Mouse (Mus musculus) brain, embryonic 14.5 days (tissue): ENCODE measurements around the gene Sin3b. TPM values are rescaled to one million over a fixed set of nuclear protein-coding genes. Genes with fewer than 3 reads are reported as not detected.
A peak's percentile ranks its signal among the peaks of the same experiment; 100 is the strongest.

Experiments used
- DNase-seq: peaks from one replicate; pipeline ENCODE4 v3.0.0-alpha.2; 2011; ENCODE audit warnings: low read depth
- CTCF ChIP-seq: fragments of 200-500 bp; IDR thresholded peaks from 2 replicates; pipeline ENCODE4 v1.5.1; 2012; ENCODE audit warnings: inconsistent platforms, mild to moderate bottlenecking, moderate library complexity, borderline replicate concordance; ENCODE audit not compliant: insufficient read depth, insufficient read length; ENCODE audit errors: extremely low read depth
- POLR2A ChIP-seq: fragments of 200-500 bp; IDR thresholded peaks from 2 replicates; pipeline ENCODE4 v1.6.1; 2012; ENCODE audit warnings: mild to moderate bottlenecking, inconsistent platforms, borderline replicate concordance; ENCODE audit not compliant: poor library complexity, insufficient read depth, insufficient read length, severe bottlenecking; ENCODE audit errors: extremely low read depth
- polyA plus RNA-seq: library from polyadenylated mRNA; depleted of rRNA; stranded (reverse); fragments of >200 nt; gene quantifications from 2 replicates; pipeline ENCODE4 v1.2.3, GENCODE M21; 2012; rRNA removed

Gene Sin3b
- polyA plus RNA-seq, 1 experiment = 180 TPM

DNA sequence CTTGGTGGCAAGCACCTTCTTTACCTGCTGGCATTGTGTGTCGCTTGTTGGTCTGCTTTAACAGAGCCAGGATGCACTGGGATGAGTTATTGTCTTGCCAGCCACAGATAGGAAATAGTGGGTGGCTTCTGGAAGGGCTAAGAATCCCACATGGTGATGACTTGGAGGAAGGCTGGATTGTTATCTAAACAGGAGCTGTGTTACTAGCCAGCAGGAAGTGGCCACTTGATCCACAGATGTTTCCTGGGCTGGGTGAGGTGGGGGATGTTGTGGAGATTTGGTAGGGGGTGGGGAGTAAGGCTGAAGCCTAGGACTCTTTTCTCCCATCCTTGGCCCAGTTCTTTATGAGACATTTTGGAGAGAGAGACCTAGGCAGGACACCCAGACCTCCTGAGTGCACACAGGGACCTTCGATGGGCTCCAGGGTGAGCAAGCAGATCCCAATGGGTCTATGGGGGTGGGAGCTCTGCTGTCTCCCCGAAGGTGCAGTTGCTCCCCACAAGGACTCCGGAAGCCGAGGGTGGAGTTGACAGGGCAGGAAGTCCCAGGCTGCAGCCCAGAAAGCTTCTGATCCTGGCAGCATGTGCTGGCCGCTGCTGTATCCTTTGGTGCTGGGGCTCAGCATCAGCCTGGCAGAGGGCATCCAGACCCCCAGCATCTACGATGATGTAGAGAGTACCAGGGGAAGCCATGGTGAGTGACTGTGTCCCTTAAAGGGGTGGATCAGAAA lies 38.4 kb downstream of the Sin3b start, which contains the start of gene F2rl3:
Gene F2rl3 (plus strand): TSS at position 559 of the 730 bp plus-strand sequence.
- TF ChIP-seq POLR2A (no peak), CTCF (no peak)
- DNase-seq = no peak

DNA sequence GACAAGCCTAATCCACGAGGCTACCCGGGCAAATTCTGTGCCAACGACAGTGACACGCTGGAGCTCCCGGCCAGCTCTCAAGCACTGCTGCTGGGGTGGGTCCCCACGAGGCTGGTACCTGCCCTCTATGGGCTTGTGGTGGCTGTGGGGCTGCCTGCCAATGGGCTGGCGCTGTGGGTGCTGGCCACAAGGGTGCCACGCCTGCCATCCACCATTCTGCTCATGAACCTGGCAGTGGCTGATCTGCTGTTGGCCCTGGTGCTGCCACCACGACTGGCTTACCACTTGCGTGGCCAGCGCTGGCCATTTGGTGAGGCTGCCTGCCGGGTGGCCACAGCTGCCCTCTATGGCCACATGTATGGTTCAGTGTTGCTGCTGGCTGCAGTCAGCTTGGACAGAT lies 39.2 kb downstream of the Sin3b start:
- TF ChIP-seq POLR2A = no peak
- no peak for TF ChIP-seq CTCF
- DNase-seq = no peak

DNA sequence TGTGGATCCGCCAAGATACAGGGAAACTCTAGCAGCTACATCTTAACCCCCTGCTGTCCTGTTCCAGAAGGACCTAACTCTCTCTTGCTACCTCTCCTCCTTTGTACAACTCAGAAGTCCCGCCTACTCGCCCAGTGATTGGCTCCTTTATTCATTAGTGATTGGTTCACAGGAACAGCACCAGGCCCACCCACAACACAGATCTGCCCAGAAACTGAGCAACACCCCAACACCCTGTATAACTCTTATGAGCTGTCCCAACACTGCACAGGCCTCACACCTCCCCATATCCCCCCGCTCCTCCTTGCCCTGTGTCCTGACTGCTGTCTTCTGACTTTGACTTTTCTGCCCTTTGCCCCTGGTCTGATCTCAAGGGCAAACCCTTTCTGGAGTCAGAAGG lies 42.6 kb downstream of the Sin3b start:
- DNase-seq = no peak
- TF ChIP-seq CTCF (no peak), POLR2A (no peak)

DNA sequence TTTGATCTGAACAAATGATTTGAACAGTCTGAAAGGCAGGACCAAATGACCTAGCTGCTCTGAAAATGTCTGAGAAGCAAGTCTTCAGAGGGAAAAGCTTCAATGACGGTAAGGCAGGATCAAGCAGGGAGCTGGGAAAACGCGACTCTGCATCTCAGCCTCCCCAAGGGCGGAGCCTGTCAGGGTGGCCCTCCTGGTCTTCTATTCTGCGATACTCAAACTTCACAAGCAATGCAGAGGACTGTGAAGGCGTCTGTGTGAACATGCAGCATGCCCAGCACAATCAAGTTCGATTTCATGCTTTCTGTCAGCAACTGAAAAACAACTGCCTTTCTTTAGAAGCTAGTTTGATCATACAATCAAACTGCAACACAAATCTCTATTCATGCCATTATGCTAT lies 43.7 kb downstream of the Sin3b start:
- DNase-seq = peak; percentile 52
- no peak for TF ChIP-seq CTCF
- TF ChIP-seq POLR2A = no peak

DNA sequence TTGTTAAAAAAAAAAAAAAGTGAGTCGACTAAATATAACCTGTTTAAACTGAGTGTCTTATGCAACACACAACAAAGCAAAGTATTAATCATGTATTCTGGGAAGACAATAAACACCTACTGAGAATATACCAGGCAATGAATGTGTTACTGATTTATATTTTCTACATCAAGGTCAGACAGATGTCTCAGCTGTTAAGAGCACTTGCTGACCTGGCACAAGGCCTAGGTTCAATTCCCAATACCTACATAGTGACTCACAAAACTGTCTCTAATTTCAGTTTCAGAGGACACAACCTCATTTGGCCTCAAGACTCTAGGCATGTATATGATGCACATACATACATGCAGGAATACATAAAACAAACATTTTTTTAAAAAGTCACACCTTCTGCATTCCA lies 54.7 kb downstream of the Sin3b start:
- no peak for DNase-seq
- TF ChIP-seq CTCF = no peak
- no peak for TF ChIP-seq POLR2A

DNA sequence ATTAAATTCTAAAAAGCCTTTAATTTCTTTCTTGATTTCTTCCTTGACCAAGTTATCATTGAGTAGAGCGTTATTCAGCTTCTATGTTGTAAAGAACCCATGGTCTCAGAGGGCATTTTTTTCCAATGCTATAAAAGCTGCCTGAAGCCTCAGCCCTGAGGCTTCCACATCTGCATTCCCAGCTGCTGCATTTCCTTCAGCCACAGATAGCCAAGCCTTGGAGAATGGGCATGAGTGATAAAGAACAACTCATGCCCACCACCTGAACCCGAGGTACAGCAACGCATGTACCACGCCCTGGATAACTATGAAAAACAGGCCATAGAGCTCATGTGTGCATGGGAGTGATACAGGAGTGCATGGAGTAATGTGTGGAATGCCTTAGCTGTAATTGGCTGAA lies 57.6 kb downstream of the Sin3b start:
- DNase-seq = no peak
- TF ChIP-seq CTCF (no peak), POLR2A (no peak)

DNA sequence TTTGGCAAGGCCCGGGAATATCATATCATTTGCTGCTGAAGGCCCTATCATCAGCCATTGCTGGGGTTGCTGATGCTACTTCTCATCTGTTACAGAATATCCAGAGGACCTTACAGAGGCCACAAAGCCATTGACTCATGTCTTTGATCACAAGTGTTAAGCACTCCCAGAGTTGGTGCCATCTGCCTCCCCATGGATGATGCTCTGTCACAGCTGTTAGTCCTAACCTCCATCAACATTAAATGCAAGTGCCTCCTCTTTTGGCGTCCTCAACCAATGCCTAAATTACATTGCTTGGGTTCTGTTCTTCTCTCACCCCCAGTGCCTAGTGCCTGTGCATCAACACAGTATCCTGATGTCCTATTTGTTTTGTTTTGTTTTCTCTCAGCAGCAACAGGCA lies 78.5 kb downstream of the Sin3b start:
- TF ChIP-seq CTCF (no peak), POLR2A (no peak)
- no peak for DNase-seq

Other genes with a start within 250 kb of the Sin3b start
- gene Cherp, start 248.1 kb upstream of the Sin3b start, polyA plus RNA-seq = 68.3 and 85.0 TPM in 2 replicates
- 41.3 and 43.8 TPM in 2 replicates for gene Slc35e1, start 230.7 kb upstream of the Sin3b start, polyA plus RNA-seq
- 16.5 and 18.6 TPM in 2 replicates for gene Med26, start 175.0 kb upstream of the Sin3b start, polyA plus RNA-seq
- 82.4 and 87.4 TPM in 2 replicates for gene Smim7, start 152.2 kb upstream of the Sin3b start, polyA plus RNA-seq
- 28.9 and 32.6 TPM in 2 replicates for gene Tmem38a, start 151.2 kb upstream of the Sin3b start, polyA plus RNA-seq
- 1.7 and 4.4 TPM in 2 replicates for gene Nwd1, start 76.6 kb upstream of the Sin3b start, polyA plus RNA-seq
- 1.5 TPM in 2 replicates for gene F2rl3, start 38.6 kb downstream of the Sin3b start, polyA plus RNA-seq